Mouse (Mus musculus) spleen, adult 2 months (tissue): Measurements from ENCODE around the gene Cobl.

Source experiments
- CTCF ChIP-seq: fragments of 200-500 bp; IDR thresholded peaks from 2 replicates; pipeline ENCODE4 v1.5.1; 2011; ENCODE audit warnings: mild to moderate bottlenecking, inconsistent platforms; ENCODE audit not compliant: insufficient read depth, insufficient read length, insufficient replicate concordance; ENCODE audit errors: extremely low read depth
- POLR2A ChIP-seq: fragments of 200-500 bp; IDR thresholded peaks from 2 replicates; pipeline ENCODE4 v1.6.1; 2011; ENCODE audit warnings: low read depth, low read length, inconsistent platforms

- TF ChIP-seq POLR2A (no peak), CTCF (no peak)
These were observed 145.4 kb downstream of the Cobl start for GRCm38 (mm10) chr11:12319318-12319717.
